Mouse (Mus musculus): ENCODE measurements at regions not wholly inside any gene's neighbourhood (a gene's known extent, or its start where the extent isn't known, plus 50 kb on each side); places are given as distances from the start of the nearest gene placed in this dataset.
"Not testable (repeated sequence)": the region's sequence is repeated elsewhere in the genome, so short reads cannot be mapped to it uniquely, and the experiment has no call there.

GRCm38 (mm10) chr17:91368156-91368555 lies 275.3 kb upstream of the Nrxn1 start:
- 74% methylated on average over 2 of the region's 2 CpGs for WGBS
- no peak for ATAC-seq (ENCODE audit: extremely low read depth, insufficient number of reproducible peaks, low FRiP score, low TSS enrichment)
- no peak overlapping the region for H3K4me2 ChIP-seq
- no peaks in the 10 kb centered on the region for H3K36me3 ChIP-seq
- H3K27me3 ChIP-seq (replicated peaks) = no peaks in the 10 kb centered on the region
- no peaks in the 10 kb centered on the region for H3K4me1 ChIP-seq
- no peaks in the 10 kb centered on the region for H3K9me3 ChIP-seq
- no peak overlapping the region for H3K27ac ChIP-seq (replicated peaks)
- no peak overlapping the region for H3K9ac ChIP-seq
- no peak overlapping the region for H3K4me3 ChIP-seq

- no peak overlapping the region for H3K27ac ChIP-seq (replicated peaks)
- no peaks in the 10 kb centered on the region for H3K36me3 ChIP-seq
- no peak overlapping the region for H3K4me2 ChIP-seq
- no peaks in the 10 kb centered on the region for H3K27me3 ChIP-seq (replicated peaks)
- no peaks in the 10 kb centered on the region for H3K4me1 ChIP-seq
- 0 out of 2 replicates have a peak, but pooled peaks cover 2% of the 10 kb centered on the region for H3K9me3 ChIP-seq
- 65% methylated on average over 1 of the region's 1 CpGs for WGBS
- H3K9ac ChIP-seq = no peak overlapping the region
- no peak for ATAC-seq (ENCODE audit: extremely low read depth, insufficient number of reproducible peaks, low FRiP score, low TSS enrichment)
- no peak overlapping the region for H3K4me3 ChIP-seq
Measured at GRCm38 (mm10) chr17:91361261-91361660, 268.4 kb upstream of the Nrxn1 start.

GRCm38 (mm10) chr17:91352107-91352506 lies 259.2 kb upstream of the Nrxn1 start:
- no peak for ATAC-seq (ENCODE audit: extremely low read depth, insufficient number of reproducible peaks, low FRiP score, low TSS enrichment)
- H3K4me2 ChIP-seq = no peak overlapping the region
- H3K9ac ChIP-seq = no peak overlapping the region
- H3K27me3 ChIP-seq (replicated peaks) = no peaks in the 10 kb centered on the region
- no peaks in the 10 kb centered on the region for H3K4me1 ChIP-seq
- no peak overlapping the region for H3K4me3 ChIP-seq
- WGBS = 62% methylated on average over 2 of the region's 2 CpGs
- no peak overlapping the region for H3K27ac ChIP-seq (replicated peaks)
- 0 out of 2 replicates have a peak, but pooled peaks cover 2% of the 10 kb centered on the region for H3K9me3 ChIP-seq
- H3K36me3 ChIP-seq = no peaks in the 10 kb centered on the region

- no peaks in the 10 kb centered on the region for H3K9me3 ChIP-seq
- H3K27ac ChIP-seq (replicated peaks) = no peak overlapping the region
- H3K4me2 ChIP-seq = no peak overlapping the region
- no peak overlapping the region for H3K9ac ChIP-seq
- 80% methylated on average over 1 of the region's 1 CpGs for WGBS
- H3K27me3 ChIP-seq (replicated peaks) = no peaks in the 10 kb centered on the region
- no peaks in the 10 kb centered on the region for H3K36me3 ChIP-seq
- no peak for ATAC-seq (ENCODE audit: extremely low read depth, insufficient number of reproducible peaks, low FRiP score, low TSS enrichment)
- H3K4me3 ChIP-seq = no peak overlapping the region
- H3K4me1 ChIP-seq = no peaks in the 10 kb centered on the region
Measured at GRCm38 (mm10) chr17:91336882-91337281, 244.0 kb upstream of the Nrxn1 start.

GRCm38 (mm10) chr17:91333790-91334189 lies 240.9 kb upstream of the Nrxn1 start:
- Histone ChIP-seq H3K9ac (no peak overlapping the region), H3K27ac (replicated peaks) (no peak overlapping the region), H3K4me3 (no peak overlapping the region), H3K4me2 (no peak overlapping the region), H3K36me3 (no peaks in the 10 kb centered on the region), H3K9me3 (no peaks in the 10 kb centered on the region), H3K4me1 (no peaks in the 10 kb centered on the region), H3K27me3 (replicated peaks) (no peaks in the 10 kb centered on the region)
- ATAC-seq (ENCODE audit: extremely low read depth, insufficient number of reproducible peaks, low FRiP score, low TSS enrichment) = no peak
- 83% methylated on average over 4 of the region's 4 CpGs for WGBS

GRCm38 (mm10) chr17:91333202-91333601 lies 240.3 kb upstream of the Nrxn1 start:
- H3K4me2 ChIP-seq = no peak overlapping the region
- 48% methylated on average over 1 of the region's 1 CpGs for WGBS
- no peak for ATAC-seq (ENCODE audit: extremely low read depth, insufficient number of reproducible peaks, low FRiP score, low TSS enrichment)
- no peak overlapping the region for H3K9ac ChIP-seq
- no peak overlapping the region for H3K4me3 ChIP-seq
- H3K4me1 ChIP-seq = no peaks in the 10 kb centered on the region
- H3K27me3 ChIP-seq (replicated peaks) = no peaks in the 10 kb centered on the region
- no peak overlapping the region for H3K27ac ChIP-seq (replicated peaks)
- H3K36me3 ChIP-seq = no peaks in the 10 kb centered on the region
- no peaks in the 10 kb centered on the region for H3K9me3 ChIP-seq

- Histone ChIP-seq H3K27ac (replicated peaks) (no peak overlapping the region), H3K27me3 (replicated peaks) (no peaks in the 10 kb centered on the region), H3K4me1 (no peaks in the 10 kb centered on the region), H3K4me3 (no peak overlapping the region), H3K9me3 (no peaks in the 10 kb centered on the region), H3K4me2 (no peak overlapping the region), H3K36me3 (no peaks in the 10 kb centered on the region), H3K9ac (no peak overlapping the region)
- 62% methylated on average over 1 of the region's 1 CpGs for WGBS
- no peak for ATAC-seq (ENCODE audit: extremely low read depth, insufficient number of reproducible peaks, low FRiP score, low TSS enrichment)
Measured at GRCm38 (mm10) chr17:91324377-91324776, 231.5 kb upstream of the Nrxn1 start.

GRCm38 (mm10) chr17:91286875-91287274 lies 194.0 kb upstream of the Nrxn1 start:
- H3K9me3 ChIP-seq = no peaks in the 10 kb centered on the region
- H3K36me3 ChIP-seq = no peaks in the 10 kb centered on the region
- H3K27me3 ChIP-seq (replicated peaks) = no peaks in the 10 kb centered on the region
- H3K27ac ChIP-seq (replicated peaks) = no peak overlapping the region
- H3K4me1 ChIP-seq = no peaks in the 10 kb centered on the region
- no peak overlapping the region for H3K4me2 ChIP-seq
- no peak for ATAC-seq (ENCODE audit: extremely low read depth, insufficient number of reproducible peaks, low FRiP score, low TSS enrichment)
- no peak overlapping the region for H3K4me3 ChIP-seq
- H3K9ac ChIP-seq = no peak overlapping the region

- peaks cover 6% of the 10 kb centered on the region; the same call in 1 of the 2 replicates for H3K9me3 ChIP-seq
- H3K4me3 ChIP-seq = no peak overlapping the region
- 48% methylated on average over 1 of the region's 1 CpGs for WGBS
- H3K4me2 ChIP-seq = no peak overlapping the region
- no peaks in the 10 kb centered on the region for H3K36me3 ChIP-seq
- no peak for ATAC-seq (ENCODE audit: extremely low read depth, insufficient number of reproducible peaks, low FRiP score, low TSS enrichment)
- 0 out of 2 replicates have a peak, but pooled peaks cover 3% of the 10 kb centered on the region for H3K4me1 ChIP-seq
- no peak overlapping the region for H3K27ac ChIP-seq (replicated peaks)
- H3K27me3 ChIP-seq (replicated peaks) = no peaks in the 10 kb centered on the region
- no peak overlapping the region for H3K9ac ChIP-seq
Measured at GRCm38 (mm10) chr17:91274378-91274777, 181.5 kb upstream of the Nrxn1 start.

- WGBS = 84% methylated on average over 2 of the region's 2 CpGs
- Histone ChIP-seq H3K36me3 (no peaks in the 10 kb centered on the region), H3K27me3 (replicated peaks) (no peaks in the 10 kb centered on the region), H3K4me3 (no peak overlapping the region), H3K9ac (no peak overlapping the region), H3K4me2 (no peak overlapping the region), H3K27ac (replicated peaks) (no peak overlapping the region), H3K9me3 (no peaks in the 10 kb centered on the region), H3K4me1 (no peaks in the 10 kb centered on the region)
- ATAC-seq (ENCODE audit: extremely low read depth, insufficient number of reproducible peaks, low FRiP score, low TSS enrichment) = no peak
Measured at GRCm38 (mm10) chr17:91238719-91239118, 145.8 kb upstream of the Nrxn1 start.

GRCm38 (mm10) chr17:91236653-91237052 lies 143.8 kb upstream of the Nrxn1 start:
- not testable (repeated sequence) for H3K27me3 ChIP-seq (replicated peaks); H3K4me1 ChIP-seq; H3K9ac ChIP-seq; H3K4me2 ChIP-seq; H3K4me3 ChIP-seq; ATAC-seq (ENCODE audit: extremely low read depth, insufficient number of reproducible peaks, low FRiP score, low TSS enrichment); H3K27ac ChIP-seq (replicated peaks); H3K36me3 ChIP-seq; H3K9me3 ChIP-seq
- 89% methylated on average over 14 of the region's 14 CpGs for WGBS

GRCm38 (mm10) chr17:91226378-91226777 lies 133.5 kb upstream of the Nrxn1 start:
- ATAC-seq (ENCODE audit: extremely low read depth, insufficient number of reproducible peaks, low FRiP score, low TSS enrichment) = no peak
- Histone ChIP-seq H3K9me3 (no peaks in the 10 kb centered on the region), H3K27ac (replicated peaks) (no peak overlapping the region), H3K27me3 (replicated peaks) (no peaks in the 10 kb centered on the region), H3K4me1 (no peaks in the 10 kb centered on the region), H3K9ac (no peak overlapping the region), H3K4me2 (no peak overlapping the region), H3K4me3 (no peak overlapping the region), H3K36me3 (no peaks in the 10 kb centered on the region)
- WGBS = 65% methylated on average over 5 of the region's 5 CpGs

Measured in heart, embryonic 13.5 days (tissue).